Mouse (Mus musculus) cerebellum, adult 2 months (tissue): ENCODE data around the gene 4930449I24Rik. TPM values are rescaled to one million over a fixed set of nuclear protein-coding genes. Genes with fewer than 3 reads are reported as not detected.
"Not testable (repeated sequence)": the region's sequence is repeated elsewhere in the genome, so short reads cannot be mapped to it uniquely, and the experiment has no call there.

Experiments
- DNase-seq, 2 experiments: peaks; one replicate each; pipeline ENCODE4 v3.0.0; 2021
- H3K27ac ChIP-seq: fragments of 200-500 bp; 2 replicates; pipeline ENCODE4 v1.5.1; 2012; ENCODE audit warnings: low read length, control low read depth, inconsistent platforms; ENCODE audit not compliant: insufficient read depth
- H3K27me3 ChIP-seq: fragments of 200-500 bp; 2 replicates; pipeline ENCODE4 v1.6.1; 2012; ENCODE audit warnings: inconsistent platforms, mild to moderate bottlenecking, low read length, moderate library complexity; ENCODE audit not compliant: control insufficient read depth, insufficient read depth
- H3K4me1 ChIP-seq: fragments of 200-500 bp; 2 replicates; pipeline ENCODE4 v1.6.1; 2011; ENCODE audit warnings: low read length; ENCODE audit not compliant: control insufficient read depth, insufficient read depth
- H3K4me3 ChIP-seq: fragments of 200-500 bp; replicated peaks from 2 replicates; pipeline ENCODE3; 2011; ENCODE audit warnings: mild to moderate bottlenecking, low read depth, low read length, control low read depth; ENCODE audit not compliant: insufficient read depth
- CTCF ChIP-seq: fragments of 200-500 bp; IDR thresholded peaks from 2 replicates; pipeline ENCODE4 v1.5.1; 2011; ENCODE audit warnings: low read depth, mild to moderate bottlenecking, control low read depth, low read length, moderate library complexity, borderline replicate concordance; ENCODE audit not compliant: insufficient read depth
- POLR2A ChIP-seq: fragments of 200-500 bp; IDR thresholded peaks from 2 replicates; pipeline ENCODE4 v1.6.1; 2011; ENCODE audit warnings: low read length, control low read depth, borderline replicate concordance; ENCODE audit not compliant: insufficient read depth
- WGBS: fragments of 180-500 bp; shearing (Covaris S2); methylation state at CpG from one replicate; pipeline ENCODE4 v1.1.7; 2018; 5-methylcytosine and 5-hydroxymethylcytosine counted together
- polyA plus RNA-seq: library from polyadenylated mRNA; depleted of rRNA; stranded (reverse); fragments of >200 nt; gene quantifications from 2 replicates; pipeline ENCODE4 v1.2.3, GENCODE M21; 2012; rRNA removed

4930449I24Rik gene
- not detected in 2 replicates for polyA plus RNA-seq

DNA sequence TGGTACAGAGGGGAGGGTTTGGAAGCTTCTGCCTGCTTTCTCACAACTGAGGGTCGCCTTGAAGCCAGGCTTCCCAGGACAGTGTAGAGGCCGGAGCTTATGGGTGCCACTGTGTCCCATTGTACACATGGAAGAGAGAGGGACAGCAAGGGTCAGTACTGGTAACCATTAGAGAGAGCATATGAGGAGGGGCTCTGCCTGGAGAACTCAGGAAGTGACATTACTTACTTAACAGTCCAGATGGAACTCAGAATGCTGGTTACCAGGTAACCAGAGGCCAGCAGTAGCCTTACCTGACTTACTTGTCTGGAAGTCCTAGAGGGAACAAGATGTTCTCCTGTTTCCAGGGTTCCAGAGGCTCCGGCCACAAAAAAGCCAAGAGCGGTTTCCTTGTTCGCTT, at the start of gene 4930449I24Rik:
Gene 4930449I24Rik (plus strand): TSS at position 301 of the 400 bp plus-strand sequence.
- H3K4me3 ChIP-seq, H3K27me3 ChIP-seq, DNase-seq, H3K27ac ChIP-seq, H3K4me1 ChIP-seq: not testable (repeated sequence)
- WGBS, result no CpG with 5 or more reads among the region's 5 CpGs

DNA sequence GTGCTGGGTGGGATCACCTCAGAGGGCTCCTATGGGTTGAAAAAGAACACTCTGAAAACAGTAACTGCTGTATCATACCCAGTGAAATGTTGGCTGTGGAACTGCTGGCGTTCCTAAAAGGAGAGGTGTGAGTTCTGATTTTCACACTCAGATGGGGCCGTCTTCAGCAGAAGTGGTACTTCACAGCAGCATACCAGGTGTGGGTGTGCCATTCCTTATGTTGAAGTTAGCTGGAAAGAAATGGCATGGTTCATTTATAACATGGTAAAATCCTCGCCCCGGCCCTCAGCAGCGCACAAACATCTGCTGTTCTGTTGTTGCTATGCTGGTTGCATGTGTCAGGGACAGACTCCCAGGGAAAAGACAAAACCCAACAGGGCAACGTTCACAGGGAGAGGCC, 48.6 kb upstream of the 4930449I24Rik start:
- 77% methylated on average over 6 of the region's 6 CpGs for WGBS
- TF ChIP-seq CTCF, result no peak
- TF ChIP-seq POLR2A, result no peak
- DNase-seq, result no peak
- Histone ChIP-seq H3K4me1 (no peaks in the 10 kb centered on the region), H3K27me3 (no peaks in the 10 kb centered on the region), H3K4me3 (no peak overlapping the region), H3K27ac (no peak overlapping the region)

DNA sequence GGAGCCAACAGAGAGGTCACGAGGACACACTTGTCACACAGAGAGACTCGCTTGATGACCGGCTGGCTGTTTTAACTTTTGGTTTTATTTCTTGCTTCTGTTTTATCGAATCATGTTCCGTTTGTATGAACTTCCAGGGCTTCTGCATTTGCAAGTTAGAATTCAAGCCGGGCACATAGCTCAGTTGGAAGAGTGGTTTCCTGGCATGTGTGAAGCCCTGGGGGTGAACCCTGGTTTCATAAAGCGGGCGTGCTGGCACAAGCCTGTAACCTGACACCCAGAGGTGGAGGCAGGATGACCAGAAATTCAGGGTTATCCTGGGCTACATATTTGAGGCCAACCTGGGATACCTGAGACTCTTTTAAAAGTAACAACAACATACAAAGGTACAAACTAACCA, 40.6 kb upstream of the 4930449I24Rik start:
- 72% methylated on average over 8 of the region's 8 CpGs for WGBS
- no peak for TF ChIP-seq CTCF
- TF ChIP-seq POLR2A, result no peak
- Histone ChIP-seq H3K4me1 (no peaks in the 10 kb centered on the region), H3K27ac (no peak overlapping the region), H3K27me3 (no peaks in the 10 kb centered on the region; the same call in 1 of the 2 replicates), H3K4me3 (no peak overlapping the region)
- no peak for DNase-seq

DNA sequence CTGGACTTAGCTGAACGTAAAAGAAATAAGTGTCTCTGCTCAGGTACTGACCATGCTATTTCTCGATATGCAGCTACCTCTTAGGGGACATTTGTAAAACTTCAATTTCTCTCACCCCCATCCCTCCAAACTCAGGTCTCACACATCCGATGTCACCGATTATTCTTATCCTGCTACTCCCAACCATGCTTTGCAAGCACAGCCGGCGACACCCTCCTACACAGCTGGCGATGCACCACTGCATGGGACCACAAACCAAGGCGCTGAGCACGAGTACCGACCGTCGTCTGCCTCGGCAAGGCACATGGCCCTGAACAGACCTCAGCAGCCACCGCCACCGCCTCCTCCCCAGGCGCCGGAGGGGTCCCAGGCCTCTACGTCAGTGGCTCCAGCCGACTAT, 35.5 kb upstream of the 4930449I24Rik start:
- no peaks in the 10 kb centered on the region for H3K27me3 ChIP-seq
- TF ChIP-seq POLR2A, result no peak
- no peak overlapping the region for H3K27ac ChIP-seq
- H3K4me3 ChIP-seq, result no peak overlapping the region
- no peaks in the 10 kb centered on the region for H3K4me1 ChIP-seq
- DNase-seq, result no peak
- WGBS, result 93% methylated on average over 19 of the region's 19 CpGs

DNA sequence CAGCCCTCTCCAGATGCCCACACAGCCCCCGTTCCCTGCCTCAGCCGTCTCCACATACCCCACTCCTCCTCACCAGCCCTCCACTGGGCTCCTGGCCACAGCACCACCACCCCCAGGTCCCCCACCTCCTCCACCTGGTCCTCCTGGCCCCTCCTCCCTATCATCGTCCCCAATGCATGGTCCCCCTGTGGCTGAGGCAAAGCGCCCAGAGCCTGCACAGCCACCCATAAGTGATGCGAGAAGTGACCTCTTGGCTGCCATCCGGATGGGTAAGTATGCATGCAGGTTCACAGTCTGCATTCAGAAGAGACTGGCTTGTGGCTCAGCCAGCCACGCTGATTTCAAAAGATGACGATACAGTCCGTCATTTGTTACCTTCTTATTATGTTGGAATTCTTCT, 33.9 kb upstream of the 4930449I24Rik start:
- DNase-seq, result no peak
- no peak overlapping the region for H3K27ac ChIP-seq
- no peak overlapping the region for H3K4me3 ChIP-seq
- TF ChIP-seq CTCF (no peak), POLR2A (no peak)
- WGBS, result 21% methylated on average over 9 of the region's 9 CpGs
- H3K4me1 ChIP-seq, result no peaks in the 10 kb centered on the region
- no peaks in the 10 kb centered on the region for H3K27me3 ChIP-seq

DNA sequence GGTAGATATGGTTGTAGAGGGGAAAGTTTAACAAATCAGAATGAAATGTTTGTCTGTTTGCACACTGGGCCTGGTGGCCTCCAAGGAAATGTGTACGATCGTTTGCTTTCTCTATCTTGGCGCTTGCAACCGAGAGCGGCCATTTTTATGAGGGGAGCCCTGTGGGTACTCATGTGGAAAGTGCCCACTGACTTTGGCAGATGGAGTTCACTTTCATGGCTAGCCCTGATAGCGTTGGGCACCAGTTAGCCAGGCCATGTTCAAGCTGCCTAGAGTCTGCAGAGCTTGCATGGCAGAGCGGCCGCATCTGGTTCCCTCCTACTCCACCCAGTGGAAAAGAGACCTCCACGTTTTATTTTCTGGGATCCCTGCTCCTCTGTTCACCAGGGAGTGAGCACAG, 31.4 kb upstream of the 4930449I24Rik start:
- Histone ChIP-seq H3K4me1 (no peaks in the 10 kb centered on the region), H3K4me3 (no peak overlapping the region), H3K27ac (no peak overlapping the region), H3K27me3 (no peaks in the 10 kb centered on the region)
- no peak for DNase-seq
- TF ChIP-seq POLR2A (no peak), CTCF (no peak)
- WGBS, result 45% methylated on average over 9 of the region's 9 CpGs

DNA sequence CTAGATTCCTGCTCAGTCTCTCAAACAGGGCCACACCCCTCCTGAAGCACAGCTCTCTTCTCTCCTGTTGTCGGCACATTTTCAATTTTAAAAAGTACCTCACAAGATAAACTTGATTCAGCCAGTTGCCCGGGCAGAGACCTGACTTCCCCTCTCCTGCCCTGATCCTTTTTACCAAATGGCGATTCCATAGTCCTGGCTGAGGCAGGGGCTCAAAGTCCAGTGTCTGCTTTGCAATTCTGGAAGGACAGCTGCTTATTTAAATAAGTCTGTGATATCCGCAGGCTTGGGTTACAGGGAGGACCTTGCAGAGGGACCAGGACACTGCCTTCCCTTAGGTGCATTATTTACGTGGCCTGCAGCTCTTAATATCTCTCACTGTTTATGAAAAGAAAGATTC, 30.9 kb upstream of the 4930449I24Rik start:
- DNase-seq, result no peak
- Histone ChIP-seq H3K4me3 (no peak overlapping the region), H3K27ac (no peak overlapping the region), H3K27me3 (no peaks in the 10 kb centered on the region), H3K4me1 (no peaks in the 10 kb centered on the region)
- 76% methylated on average over 5 of the region's 5 CpGs for WGBS
- TF ChIP-seq POLR2A (no peak), CTCF (no peak)

DNA sequence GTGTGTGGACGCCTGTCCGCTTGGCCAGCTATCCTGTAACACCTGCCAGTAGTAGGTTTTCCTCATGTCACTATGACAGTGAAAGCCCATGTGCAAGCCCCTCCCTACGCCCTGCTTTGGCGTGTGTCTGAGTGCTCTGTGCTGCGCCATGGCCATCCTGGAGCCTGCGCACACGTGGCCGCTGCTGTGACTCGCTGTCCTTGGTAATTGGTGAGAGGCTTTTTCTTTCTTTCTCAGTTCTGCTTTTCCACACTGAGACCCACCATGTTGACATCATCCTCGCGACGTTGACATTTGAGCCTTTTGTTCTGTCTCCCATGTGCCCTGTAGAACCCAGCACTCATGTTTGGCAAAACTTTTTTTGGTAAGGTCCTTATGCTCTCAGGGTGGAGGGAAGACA, 30.4 kb upstream of the 4930449I24Rik start:
- H3K27me3 ChIP-seq, result no peaks in the 10 kb centered on the region
- TF ChIP-seq CTCF (no peak), POLR2A (no peak)
- no peaks in the 10 kb centered on the region for H3K4me1 ChIP-seq
- 78% methylated on average over 12 of the region's 12 CpGs for WGBS
- DNase-seq, result no peak
- H3K4me3 ChIP-seq, result no peak overlapping the region
- H3K27ac ChIP-seq, result no peak overlapping the region

DNA sequence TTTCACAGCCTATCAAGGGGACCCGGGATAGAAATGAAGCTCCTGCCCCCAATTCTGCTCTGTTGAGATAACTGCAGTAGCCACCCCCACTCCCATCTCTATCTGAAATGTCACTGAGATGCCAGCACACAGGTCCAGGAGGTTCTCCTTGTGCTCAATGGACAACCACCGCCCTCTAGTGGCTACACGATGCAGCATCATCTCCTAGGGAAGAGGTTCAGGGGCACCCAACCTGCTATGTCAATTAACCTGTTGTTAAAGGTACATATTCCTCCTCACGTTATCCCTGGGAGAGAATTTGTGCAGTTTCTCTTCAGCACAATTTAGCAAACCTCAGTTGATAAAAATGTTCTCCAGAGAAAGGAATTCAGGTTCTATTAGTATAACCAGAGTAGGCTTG, 22.6 kb upstream of the 4930449I24Rik start:
- H3K4me1 ChIP-seq, H3K27me3 ChIP-seq, H3K4me3 ChIP-seq, H3K27ac ChIP-seq: not testable (repeated sequence)
- peak; percentile 55 to 67 for DNase-seq
- 4% methylated on average over 4 of the region's 4 CpGs for WGBS
- TF ChIP-seq CTCF, result peak; percentile 61

DNA sequence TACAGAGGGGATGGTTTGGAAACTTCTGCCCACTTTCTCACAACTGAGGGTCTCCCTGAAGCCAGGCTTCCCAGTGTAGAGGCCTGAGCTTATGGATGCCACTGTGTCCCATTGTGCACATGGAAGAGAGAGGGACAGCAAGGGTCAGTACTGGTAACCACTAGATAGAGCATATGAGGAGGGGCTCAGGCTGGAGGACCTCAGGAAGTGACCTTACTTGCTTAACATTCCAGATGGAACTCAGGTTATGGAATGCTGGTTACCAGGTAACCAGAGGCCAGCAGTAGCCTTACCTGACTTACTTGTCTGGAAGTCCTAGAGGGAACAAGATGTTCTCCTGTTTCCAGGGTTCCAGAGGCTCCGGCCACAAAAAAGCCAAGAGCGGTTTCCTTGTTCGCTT, 20.5 kb upstream of the 4930449I24Rik start, which contains the start of gene Gm6408:
Gene Gm6408 (plus strand): TSS at position 301 of the 400 bp plus-strand sequence.
- not testable (repeated sequence) for H3K4me3 ChIP-seq, H3K27me3 ChIP-seq, DNase-seq, H3K4me1 ChIP-seq, H3K27ac ChIP-seq
- 89% methylated on average over 3 of the region's 3 CpGs for WGBS

DNA sequence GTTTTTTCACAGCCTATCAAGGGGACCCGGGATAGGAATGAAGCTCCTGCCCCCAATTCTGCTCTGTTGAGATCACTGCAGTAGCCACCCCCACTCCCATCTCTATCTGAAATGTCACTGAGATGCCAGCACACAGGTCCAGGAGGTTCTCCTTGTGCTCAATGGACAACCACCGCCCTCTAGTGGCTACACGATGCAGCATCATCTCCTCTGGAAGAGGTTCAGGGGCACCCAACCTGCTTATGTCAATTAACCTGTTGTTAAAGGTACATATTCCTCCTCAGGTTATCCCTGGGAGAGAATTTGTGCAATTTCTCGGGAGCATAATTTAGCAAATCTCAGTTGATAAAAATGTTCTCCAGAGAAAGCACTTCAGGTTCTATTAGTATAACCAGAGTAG, 13.2 kb upstream of the 4930449I24Rik start:
- not testable (repeated sequence) for H3K27me3 ChIP-seq, H3K4me1 ChIP-seq, H3K27ac ChIP-seq, H3K4me3 ChIP-seq
- WGBS, result 8% methylated on average over 3 of the region's 4 CpGs
- DNase-seq, result peak; percentile 24 to 51

DNA sequence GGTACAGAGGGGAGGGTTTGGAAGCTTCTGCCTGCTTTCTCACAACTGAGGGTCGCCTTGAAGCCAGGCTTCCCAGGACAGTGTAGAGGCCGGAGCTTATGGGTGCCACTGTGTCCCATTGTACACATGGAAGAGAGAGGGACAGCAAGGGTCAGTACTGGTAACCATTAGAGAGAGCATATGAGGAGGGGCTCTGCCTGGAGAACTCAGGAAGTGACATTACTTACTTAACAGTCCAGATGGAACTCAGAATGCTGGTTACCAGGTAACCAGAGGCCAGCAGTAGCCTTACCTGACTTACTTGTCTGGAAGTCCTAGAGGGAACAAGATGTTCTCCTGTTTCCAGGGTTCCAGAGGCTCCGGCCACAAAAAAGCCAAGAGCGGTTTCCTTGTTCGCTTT, 11.1 kb upstream of the 4930449I24Rik start, which contains the start of gene Gm6370:
Gene Gm6370 (plus strand): TSS at position 301 of the 400 bp plus-strand sequence.
- DNase-seq, H3K27me3 ChIP-seq, H3K4me3 ChIP-seq, H3K4me1 ChIP-seq, H3K27ac ChIP-seq: not testable (repeated sequence)
- WGBS, result no CpG with 5 or more reads among the region's 5 CpGs
